Mouse (Mus musculus): ENCODE measurements around the gene Mss51. TPM values are rescaled to one million over a fixed set of nuclear protein-coding genes. Genes with fewer than 3 reads are reported as not detected.

Gene Mss51
- total and polyA plus RNA-seq, 3 experiments, result 0.26 to 0.48 (median 0.31) TPM

DNA sequence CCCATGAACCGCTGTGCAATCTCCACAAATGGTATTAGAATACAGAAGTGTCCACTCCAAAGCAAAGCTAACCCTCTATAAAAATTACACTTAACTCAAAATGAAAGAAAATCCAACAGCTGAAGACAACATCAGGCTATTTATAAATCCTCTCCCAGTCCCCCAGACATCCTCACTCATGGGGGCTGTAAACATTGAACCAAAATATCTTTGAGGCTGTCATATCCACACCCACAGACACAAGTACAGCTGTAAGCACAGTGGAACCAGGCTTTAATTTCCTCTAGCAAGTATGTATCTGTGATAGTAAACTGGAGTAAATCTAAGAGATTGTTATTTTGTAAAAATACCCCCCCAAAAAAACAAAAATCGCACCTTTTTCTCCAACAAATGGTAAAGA is 23.5 kb upstream of the Mss51 start:
- TF ChIP-seq CTCF (IDR thresholded peaks at IDR 0.05) (no peak), POLR2A (IDR thresholded peaks at IDR 0.05; ENCODE audit: insufficient read depth, low read depth, low read length) (no peak), EP300 (IDR thresholded peaks at IDR 0.05; ENCODE audit: insufficient read depth, low read depth, low read length) (no peak)

DNA sequence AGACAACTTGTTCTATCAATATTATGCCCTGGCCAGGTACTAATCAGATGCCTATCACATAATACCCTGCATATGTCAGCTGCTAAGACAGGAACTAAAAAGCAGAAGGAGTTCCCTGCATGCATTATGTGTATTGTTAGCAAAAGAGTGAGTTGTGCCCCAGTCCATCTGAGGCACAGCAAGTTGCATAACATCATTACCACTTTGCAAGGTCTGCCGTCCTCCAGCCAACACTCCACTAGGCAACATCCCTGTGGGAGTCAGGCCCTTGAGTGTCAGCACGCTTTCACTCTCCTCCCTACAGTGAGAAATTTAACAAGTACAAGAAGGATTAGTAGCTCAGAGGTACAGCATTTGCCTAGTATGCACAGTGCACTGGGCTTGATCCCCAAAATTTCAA is 11.7 kb upstream of the Mss51 start:
- no peaks in the 10 kb centered on the region; the same call in none of the 2 replicates for H3K36me3 ChIP-seq (ENCODE audit: control insufficient read depth, insufficient read depth, low read length)
- no peak for DNase-seq
- H3K4me3 ChIP-seq, result no peak overlapping the region
- 74% methylated on average over 2 of the region's 2 CpGs for WGBS
- H3K4me1 ChIP-seq (ENCODE audit: control insufficient read depth, insufficient read depth, low read length), result no peaks in the 10 kb centered on the region; the same call in 1 of the 2 replicates
- no peak overlapping the region for H3K9ac ChIP-seq (ENCODE audit: low read depth, low read length)
- no peaks in the 10 kb centered on the region for H3K27me3 ChIP-seq (ENCODE audit: control insufficient read depth, insufficient read depth, low read length)
- H3K27ac ChIP-seq, result no peak overlapping the region
- intact Hi-C loops (cut with DNase I), result no loop called here
- no peaks in the 10 kb centered on the region for H3K79me2 ChIP-seq (replicated peaks; ENCODE audit: control insufficient read depth, insufficient read depth, low read length)
- TF ChIP-seq CTCF (IDR thresholded peaks at IDR 0.05), result no peak
- TF ChIP-seq EP300 (IDR thresholded peaks at IDR 0.05; ENCODE audit: insufficient read depth, low read depth, low read length), result no peak
- TF ChIP-seq POLR2A (IDR thresholded peaks at IDR 0.05; ENCODE audit: insufficient read depth, low read depth, low read length), result no peak

More for the DNA sequence above, 23.5 kb upstream of the Mss51 start:
- no peaks in the 10 kb centered on the region for H3K4me1 ChIP-seq (ENCODE audit: control insufficient read depth, insufficient read depth, low read length)
- H3K9ac ChIP-seq (ENCODE audit: low read depth, low read length), result no peak overlapping the region
- no peak overlapping the region for H3K27ac ChIP-seq
- no peaks in the 10 kb centered on the region for H3K79me2 ChIP-seq (replicated peaks; ENCODE audit: control insufficient read depth, insufficient read depth, low read length)
- intact Hi-C loops (cut with DNase I), result no loop called here
- peaks cover 6% of the 10 kb centered on the region for H3K36me3 ChIP-seq (ENCODE audit: control insufficient read depth, insufficient read depth, low read length)
- no peak for DNase-seq
- no peaks in the 10 kb centered on the region for H3K27me3 ChIP-seq (ENCODE audit: control insufficient read depth, insufficient read depth, low read length)
- no peak overlapping the region for H3K4me3 ChIP-seq
- WGBS, result 91% methylated on average over 2 of the region's 2 CpGs

DNA sequence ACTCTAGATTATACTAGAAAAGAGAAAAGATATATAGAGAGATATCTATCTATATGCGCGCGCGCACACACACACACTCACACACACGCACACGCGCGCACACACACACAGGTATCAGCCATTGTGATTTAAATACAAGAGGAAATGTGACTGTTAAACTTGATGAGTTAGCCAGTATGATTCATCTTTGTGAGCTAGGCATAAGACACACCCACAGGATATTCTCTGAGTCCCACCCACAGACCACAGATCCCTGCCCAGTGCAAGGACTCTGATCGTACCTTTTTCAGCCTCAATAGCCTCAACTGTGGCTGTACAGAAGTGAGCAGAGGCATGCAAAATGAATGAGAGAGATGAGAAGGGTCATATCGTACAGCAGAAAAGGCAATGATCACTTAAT is 6.3 kb upstream of the Mss51 start:
- H3K79me2 ChIP-seq (replicated peaks; ENCODE audit: control insufficient read depth, insufficient read depth, low read length), result no peaks in the 10 kb centered on the region; the same call in 1 of the 2 replicates
- peaks cover 2% of the 10 kb centered on the region for H3K4me1 ChIP-seq (ENCODE audit: control insufficient read depth, insufficient read depth, low read length)
- 71% methylated on average over 10 of the region's 10 CpGs for WGBS
- no peaks in the 10 kb centered on the region for H3K27me3 ChIP-seq (ENCODE audit: control insufficient read depth, insufficient read depth, low read length)
- TF ChIP-seq EP300 (IDR thresholded peaks at IDR 0.05; ENCODE audit: insufficient read depth, low read depth, low read length) (no peak), CTCF (IDR thresholded peaks at IDR 0.05) (no peak), POLR2A (IDR thresholded peaks at IDR 0.05; ENCODE audit: insufficient read depth, low read depth, low read length) (no peak)
- H3K9ac ChIP-seq (ENCODE audit: low read depth, low read length), result no peak overlapping the region
- peak overlapping the region; percentile 26; the same call in 1 of the 2 replicates for H3K27ac ChIP-seq
- no peak overlapping the region for H3K4me3 ChIP-seq
- no peak for DNase-seq
- intact Hi-C loops (cut with DNase I), result loop anchor here (2.0 kb wide), 1 partner anchor 24 kb away; no protein-coding TSS in a partner anchor
- H3K36me3 ChIP-seq (ENCODE audit: control insufficient read depth, insufficient read depth, low read length), result peaks cover 5% of the 10 kb centered on the region

DNA sequence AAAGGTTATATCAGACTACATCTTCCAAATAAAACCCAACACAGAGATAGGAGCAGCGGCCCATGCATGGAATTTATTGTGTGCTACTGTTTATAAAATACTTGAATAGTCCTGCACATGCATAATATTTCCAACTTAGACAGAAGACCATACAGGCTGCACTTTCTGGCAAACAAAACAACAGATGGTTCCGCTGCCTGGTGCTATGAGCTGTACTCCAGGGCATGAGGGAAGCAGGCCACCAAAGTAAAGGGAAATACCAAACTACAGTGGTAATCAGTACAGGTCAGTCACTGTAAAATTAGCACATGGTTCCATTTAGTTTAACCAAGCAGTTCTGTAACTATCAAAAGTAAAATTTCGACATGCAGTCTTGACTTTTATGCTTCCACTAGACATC is 3.3 kb upstream of the Mss51 start:
- no peaks in the 10 kb centered on the region; the same call in 1 of the 2 replicates for H3K79me2 ChIP-seq (replicated peaks; ENCODE audit: control insufficient read depth, insufficient read depth, low read length)
- H3K27ac ChIP-seq, result no peak overlapping the region
- no peak overlapping the region for H3K4me3 ChIP-seq
- TF ChIP-seq POLR2A (IDR thresholded peaks at IDR 0.05; ENCODE audit: insufficient read depth, low read depth, low read length) (no peak), EP300 (IDR thresholded peaks at IDR 0.05; ENCODE audit: insufficient read depth, low read depth, low read length) (no peak), CTCF (IDR thresholded peaks at IDR 0.05) (no peak)
- no peaks in the 10 kb centered on the region for H3K27me3 ChIP-seq (ENCODE audit: control insufficient read depth, insufficient read depth, low read length)
- H3K4me1 ChIP-seq (ENCODE audit: control insufficient read depth, insufficient read depth, low read length), result peaks cover 2% of the 10 kb centered on the region
- intact Hi-C loops (cut with DNase I), result no loop called here
- peaks cover 5% of the 10 kb centered on the region for H3K36me3 ChIP-seq (ENCODE audit: control insufficient read depth, insufficient read depth, low read length)
- H3K9ac ChIP-seq (ENCODE audit: low read depth, low read length), result no peak overlapping the region
- no peak for DNase-seq
- 85% methylated on average over 3 of the region's 3 CpGs for WGBS

DNA sequence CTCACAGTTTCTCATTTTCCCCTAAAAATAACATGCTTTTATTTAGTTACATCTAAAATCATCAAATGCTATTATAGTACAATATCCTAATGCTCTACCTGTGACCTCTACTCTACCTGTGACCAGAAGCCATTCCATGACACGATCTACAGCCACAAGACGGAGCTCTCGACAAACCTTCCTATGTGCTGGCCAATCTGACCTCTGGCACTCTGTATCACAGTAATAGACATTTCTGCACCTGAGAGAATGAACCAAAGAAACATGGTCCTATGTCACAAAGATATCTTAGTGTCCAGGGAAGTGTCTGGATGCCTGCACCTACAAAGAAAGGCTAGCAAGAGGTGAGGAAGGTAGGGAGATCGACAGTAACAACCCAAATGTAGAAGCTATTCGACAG is 10.7 kb downstream of the Mss51 start:
- intact Hi-C loops (cut with DNase I), result no loop called here
- no peaks in the 10 kb centered on the region for H3K79me2 ChIP-seq (replicated peaks; ENCODE audit: control insufficient read depth, insufficient read depth, low read length)
- H3K4me3 ChIP-seq, result no peak overlapping the region
- H3K27me3 ChIP-seq (ENCODE audit: control insufficient read depth, insufficient read depth, low read length), result no peaks in the 10 kb centered on the region
- H3K9ac ChIP-seq (ENCODE audit: low read depth, low read length), result no peak overlapping the region
- 96% methylated on average over 5 of the region's 5 CpGs for WGBS
- no peaks in the 10 kb centered on the region for H3K4me1 ChIP-seq (ENCODE audit: control insufficient read depth, insufficient read depth, low read length)
- no peak for DNase-seq
- TF ChIP-seq POLR2A (IDR thresholded peaks at IDR 0.05; ENCODE audit: insufficient read depth, low read depth, low read length) (no peak), EP300 (IDR thresholded peaks at IDR 0.05; ENCODE audit: insufficient read depth, low read depth, low read length) (no peak), CTCF (IDR thresholded peaks at IDR 0.05) (no peak)
- no peaks in the 10 kb centered on the region for H3K36me3 ChIP-seq (ENCODE audit: control insufficient read depth, insufficient read depth, low read length)
- no peak overlapping the region for H3K27ac ChIP-seq

DNA sequence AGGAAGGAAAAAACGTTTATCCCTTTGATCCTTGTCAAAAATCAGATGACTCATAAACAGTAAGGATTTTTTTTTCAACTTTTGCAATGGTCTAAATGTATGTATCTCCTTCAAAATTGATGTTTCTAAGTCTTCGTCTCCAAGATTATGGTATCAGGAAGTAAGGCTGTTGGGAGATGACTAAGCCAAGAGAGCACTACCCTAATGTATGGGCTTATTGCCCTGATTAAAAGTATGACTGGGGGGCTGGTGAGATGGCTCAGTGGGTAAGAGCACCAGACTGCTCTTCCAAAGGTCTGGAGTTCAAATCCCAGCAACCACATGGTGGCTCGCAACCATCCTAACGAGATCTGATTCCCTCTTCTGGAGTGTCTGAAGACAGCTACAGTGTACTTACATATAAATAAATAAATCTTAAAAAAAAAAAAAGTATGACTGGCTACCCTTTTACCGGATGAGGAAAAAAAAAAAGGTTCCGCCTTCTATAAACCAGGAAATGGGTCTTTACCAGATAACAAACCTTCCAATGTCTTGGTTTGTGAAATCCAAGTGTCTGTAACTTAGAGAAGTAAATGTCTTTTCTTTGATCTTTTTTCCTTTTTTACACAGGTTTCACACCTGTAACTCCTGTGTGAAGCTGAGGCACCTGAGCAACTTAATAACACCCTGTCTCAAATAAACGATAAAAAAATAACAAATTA is 14.5 kb downstream of the Mss51 start:
- Histone ChIP-seq H3K36me3 (ENCODE audit: control insufficient read depth, insufficient read depth, low read length) (peaks cover 8% of the 10 kb centered on the region), H3K4me1 (ENCODE audit: control insufficient read depth, insufficient read depth, low read length) (peaks cover 6% of the 10 kb centered on the region), H3K9ac (ENCODE audit: low read depth, low read length) (no peak overlapping the region), H3K4me3 (no peak overlapping the region), H3K27ac (no peak overlapping the region), H3K27me3 (ENCODE audit: control insufficient read depth, insufficient read depth, low read length) (no peaks in the 10 kb centered on the region), H3K79me2 (replicated peaks; ENCODE audit: control insufficient read depth, insufficient read depth, low read length) (no peaks in the 10 kb centered on the region)
- 81% methylated on average over 7 of the region's 7 CpGs for WGBS
- no peak for DNase-seq
- TF ChIP-seq CTCF (IDR thresholded peaks at IDR 0.05) (no peak), EP300 (IDR thresholded peaks at IDR 0.05; ENCODE audit: insufficient read depth, low read depth, low read length) (no peak), POLR2A (IDR thresholded peaks at IDR 0.05; ENCODE audit: insufficient read depth, low read depth, low read length) (no peak)
- intact Hi-C loops (cut with DNase I), result loop anchor here (5.0 kb wide), 1 partner anchor 65 kb away; the partner anchor contains the start of gene Ppp3cb
